18 mouse cellular contexts compared by ENCODE assay signal in the genomic region with DNA sequence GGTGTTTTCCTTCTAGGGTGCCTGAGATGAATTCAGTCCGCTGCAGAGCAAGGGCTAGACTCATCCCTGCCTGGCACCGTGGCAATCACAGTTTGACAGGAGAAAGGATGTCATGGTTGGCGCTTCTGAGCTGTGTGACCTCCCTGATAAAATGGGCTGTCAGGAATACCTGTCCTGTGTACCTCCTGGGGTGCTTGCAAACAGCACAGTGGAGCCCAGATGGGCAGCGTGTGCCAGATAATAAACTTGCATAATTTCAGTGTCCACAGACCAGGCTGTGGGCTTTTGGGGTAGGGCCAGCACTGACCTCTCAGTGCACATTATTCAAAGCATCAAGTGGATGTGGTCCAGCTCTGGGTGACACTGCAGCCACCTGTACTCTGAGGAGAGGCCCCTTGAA. TPM values are rescaled to one million over a fixed set of nuclear protein-coding genes. Genes with fewer than 3 reads are reported as not detected.
DNase-seq lines count a peak whose midpoint lies in the region; ATAC-seq lines count a peak whose summit lies in the region.
"Had no signal": no experiment of that assay in that cellular context is flagged by ENCODE, and none has a peak within 500 bp of the region (broad histone marks: within the 10 kb centered on the region; RNA-seq: fewer than 3 reads in every experiment).

No protein-coding gene starts in this region.

- H3K36me3 ChIP-seq in forebrain, embryonic 11.5 days (ENCODE audit: control insufficient read depth, insufficient read depth, low read length): no peaks in the 10 kb centered on the region; the same call in 1 of the 2 replicates
- peaks cover 41% of the 10 kb centered on the region for H3K36me3 ChIP-seq in forebrain, embryonic 13.5 days (ENCODE audit: poor library complexity, severe bottlenecking)
- peaks cover 36% of the 10 kb centered on the region for H3K36me3 ChIP-seq in hindbrain, embryonic 13.5 days
- H3K36me3 ChIP-seq in hindbrain, embryonic 14.5 days (replicated peaks; ENCODE audit: control insufficient read depth, insufficient read depth): peaks cover 37% of the 10 kb centered on the region
- no peaks in the 10 kb centered on the region; the same call in 1 of the 2 replicates for H3K36me3 ChIP-seq in midbrain, embryonic 11.5 days (ENCODE audit: control insufficient read depth, insufficient read depth, low read length)
- H3K36me3 ChIP-seq in midbrain, embryonic 14.5 days (ENCODE audit: control insufficient read depth, insufficient read depth, low read length): peaks cover 26% of the 10 kb centered on the region
- H3K36me3 ChIP-seq in limb, embryonic 11.5 days (ENCODE audit: control insufficient read depth, insufficient read depth, low read length): peaks cover 3% of the 10 kb centered on the region; the same call in 1 of the 2 replicates

- no peak overlapping the region for H3K4me3 ChIP-seq in forebrain, embryonic 11.5 days (ENCODE audit: low read depth, low read length)
- no peak overlapping the region for H3K4me3 ChIP-seq in forebrain, embryonic 13.5 days
- H3K4me3 ChIP-seq in hindbrain, embryonic 13.5 days: no peak overlapping the region
- no peak overlapping the region for H3K4me3 ChIP-seq in hindbrain, embryonic 14.5 days (replicated peaks; ENCODE audit: low read length)
- no peak overlapping the region for H3K4me3 ChIP-seq in midbrain, embryonic 11.5 days (ENCODE audit: low read depth, low read length)
- no peak overlapping the region for H3K4me3 ChIP-seq in midbrain, embryonic 14.5 days (replicated peaks; ENCODE audit: low read depth, low read length)
- no peak overlapping the region for H3K4me3 ChIP-seq in limb, embryonic 11.5 days (ENCODE audit: low read depth, low read length)
- H3K4me3 ChIP-seq: embryonic facial prominence, embryonic 13.5 days; heart, embryonic 10.5 days had no signal

- 67% methylated on average over 4 of the region's 4 CpGs for WGBS in forebrain, embryonic 11.5 days
- 78% methylated on average over 4 of the region's 4 CpGs for WGBS in forebrain, embryonic 13.5 days
- 46% methylated on average over 4 of the region's 4 CpGs for WGBS in hindbrain, embryonic 13.5 days
- WGBS in hindbrain, embryonic 14.5 days: 46% methylated on average over 4 of the region's 4 CpGs
- 65% methylated on average over 4 of the region's 4 CpGs for WGBS in midbrain, embryonic 11.5 days
- 80% methylated on average over 4 of the region's 4 CpGs for WGBS in midbrain, embryonic 14.5 days
- WGBS in limb, embryonic 11.5 days: 58% methylated on average over 4 of the region's 4 CpGs

- no peak overlapping the region for H3K27ac ChIP-seq in forebrain, embryonic 11.5 days (ENCODE audit: low read depth, low read length)
- H3K27ac ChIP-seq in forebrain, embryonic 13.5 days: no peak overlapping the region
- no peak overlapping the region for H3K27ac ChIP-seq in hindbrain, embryonic 13.5 days
- no peak overlapping the region for H3K27ac ChIP-seq in hindbrain, embryonic 14.5 days
- no peak overlapping the region for H3K27ac ChIP-seq in midbrain, embryonic 11.5 days (ENCODE audit: low read depth, low read length)
- H3K27ac ChIP-seq in midbrain, embryonic 14.5 days (replicated peaks; ENCODE audit: low read depth, low read length): no peak overlapping the region
- peak overlapping the region; percentile 52; the same call in 1 of the 2 replicates for H3K27ac ChIP-seq in limb, embryonic 11.5 days (replicated peaks; ENCODE audit: low read depth, low read length)
- H3K27ac ChIP-seq: embryonic facial prominence, embryonic 13.5 days; heart, embryonic 10.5 days had no signal

- ATAC-seq in forebrain, embryonic 11.5 days (replicated peaks; ENCODE audit: low FRiP score): no peak
- ATAC-seq in forebrain, embryonic 13.5 days: no peak
- ATAC-seq in hindbrain, embryonic 13.5 days (ENCODE audit: low FRiP score): no peak; the same call in 1 of the 2 replicates
- ATAC-seq in hindbrain, embryonic 14.5 days (ENCODE audit: low FRiP score): no peak
- no peak for ATAC-seq in midbrain, embryonic 11.5 days (ENCODE audit: low FRiP score)
- no peak for ATAC-seq in midbrain, embryonic 14.5 days (ENCODE audit: low FRiP score, low TSS enrichment)
- ATAC-seq in limb, embryonic 11.5 days (ENCODE audit: insufficient number of reproducible peaks, low FRiP score, low TSS enrichment, low read depth): no peak
- ATAC-seq: forebrain, embryonic 14.5 days; inflammation-experienced regulatory T-cells, adult 6 months; intestine, postnatal 0 days had no signal

- H3K9me3 ChIP-seq in forebrain, embryonic 11.5 days (ENCODE audit: control insufficient read depth, low read length): no peaks in the 10 kb centered on the region
- no peaks in the 10 kb centered on the region for H3K9me3 ChIP-seq in forebrain, embryonic 13.5 days (replicated peaks)
- H3K9me3 ChIP-seq in hindbrain, embryonic 13.5 days: no peaks in the 10 kb centered on the region
- H3K9me3 ChIP-seq in hindbrain, embryonic 14.5 days (ENCODE audit: control insufficient read depth, low read length): no peaks in the 10 kb centered on the region
- no peaks in the 10 kb centered on the region for H3K9me3 ChIP-seq in midbrain, embryonic 11.5 days (ENCODE audit: control insufficient read depth, low read length)
- H3K9me3 ChIP-seq in midbrain, embryonic 14.5 days (ENCODE audit: control insufficient read depth, low read length): no peaks in the 10 kb centered on the region
- no peaks in the 10 kb centered on the region for H3K9me3 ChIP-seq in limb, embryonic 11.5 days (ENCODE audit: control insufficient read depth, low read length)
- H3K9me3 ChIP-seq: embryonic facial prominence, embryonic 13.5 days; heart, embryonic 10.5 days had no signal

- H3K27me3 ChIP-seq in forebrain, embryonic 11.5 days (ENCODE audit: control insufficient read depth, insufficient read depth, low read length): no peaks in the 10 kb centered on the region
- H3K27me3 ChIP-seq in forebrain, embryonic 13.5 days: no peaks in the 10 kb centered on the region
- no peaks in the 10 kb centered on the region for H3K27me3 ChIP-seq in hindbrain, embryonic 13.5 days
- no peaks in the 10 kb centered on the region for H3K27me3 ChIP-seq in hindbrain, embryonic 14.5 days (ENCODE audit: control insufficient read depth, insufficient read depth, low read length)
- no peaks in the 10 kb centered on the region for H3K27me3 ChIP-seq in midbrain, embryonic 11.5 days (ENCODE audit: control insufficient read depth, insufficient read depth, low read length)
- H3K27me3 ChIP-seq in midbrain, embryonic 14.5 days (ENCODE audit: control insufficient read depth, insufficient read depth, low read length): no peaks in the 10 kb centered on the region
- no peaks in the 10 kb centered on the region for H3K27me3 ChIP-seq in limb, embryonic 11.5 days (ENCODE audit: control insufficient read depth, insufficient read depth, low read length)
- H3K27me3 ChIP-seq: embryonic facial prominence, embryonic 13.5 days had no signal

- no peak overlapping the region for H3K9ac ChIP-seq in forebrain, embryonic 11.5 days (ENCODE audit: low read length)
- H3K9ac ChIP-seq in forebrain, embryonic 13.5 days: no peak overlapping the region
- H3K9ac ChIP-seq in hindbrain, embryonic 13.5 days: 0 out of 2 replicates have a peak overlapping the region, but pooled peaks have one; percentile 19
- H3K9ac ChIP-seq in hindbrain, embryonic 14.5 days: no peak overlapping the region
- H3K9ac ChIP-seq in midbrain, embryonic 11.5 days (ENCODE audit: low read length): no peak overlapping the region
- H3K9ac ChIP-seq in midbrain, embryonic 14.5 days (replicated peaks; ENCODE audit: low read length): no peak overlapping the region
- H3K9ac ChIP-seq in limb, embryonic 11.5 days (ENCODE audit: low read length): no peak overlapping the region
- H3K9ac ChIP-seq: embryonic facial prominence, embryonic 13.5 days had no signal

- no peak overlapping the region for H3K4me2 ChIP-seq in forebrain, embryonic 11.5 days (ENCODE audit: low read depth, low read length, severe bottlenecking)
- no peak overlapping the region for H3K4me2 ChIP-seq in forebrain, embryonic 13.5 days
- no peak overlapping the region for H3K4me2 ChIP-seq in hindbrain, embryonic 13.5 days
- H3K4me2 ChIP-seq in hindbrain, embryonic 14.5 days (replicated peaks): no peak overlapping the region
- H3K4me2 ChIP-seq in midbrain, embryonic 11.5 days: no peak overlapping the region
- no peak overlapping the region for H3K4me2 ChIP-seq in midbrain, embryonic 14.5 days (ENCODE audit: low read length)
- no peak overlapping the region for H3K4me2 ChIP-seq in limb, embryonic 11.5 days (ENCODE audit: low read depth, severe bottlenecking)
- H3K4me2 ChIP-seq: embryonic facial prominence, embryonic 13.5 days had no signal

- DNase-seq in forebrain, embryonic 11.5 days (ENCODE audit: low spot score): peak; percentile 44
- no peak for DNase-seq in hindbrain, embryonic 14.5 days (ENCODE audit: low spot score)
- peak; percentile 69 for DNase-seq in midbrain, embryonic 11.5 days (ENCODE audit: low spot score, missing footprints)
- DNase-seq in midbrain, embryonic 14.5 days: no peak
- DNase-seq in limb, embryonic 11.5 days (ENCODE audit: low spot score): peak; percentile 40
- DNase-seq in spleen, adult 18-20 months: no peak
- DNase-seq: adrenal gland, adult 2 months; adrenal gland, postnatal 25 days; heart, adult 18-20 months; heart, postnatal 10 days; heart, postnatal 4 days had no signal

- no peaks in the 10 kb centered on the region for H3K4me1 ChIP-seq in forebrain, embryonic 11.5 days (replicated peaks; ENCODE audit: control insufficient read depth, insufficient read depth, low read length)
- 0 out of 2 replicates have a peak, but pooled peaks cover 5% of the 10 kb centered on the region for H3K4me1 ChIP-seq in forebrain, embryonic 13.5 days
- peaks cover 28% of the 10 kb centered on the region for H3K4me1 ChIP-seq in hindbrain, embryonic 13.5 days (replicated peaks)
- H3K4me1 ChIP-seq in hindbrain, embryonic 14.5 days (replicated peaks; ENCODE audit: control insufficient read depth, insufficient read depth, low read length): peaks cover 5% of the 10 kb centered on the region; the same call in 1 of the 2 replicates
- H3K4me1 ChIP-seq in midbrain, embryonic 11.5 days (ENCODE audit: control insufficient read depth, insufficient read depth, low read length): peaks cover 3% of the 10 kb centered on the region; the same call in 1 of the 2 replicates
- no peaks in the 10 kb centered on the region for H3K4me1 ChIP-seq in midbrain, embryonic 14.5 days (ENCODE audit: control insufficient read depth, insufficient read depth, low read length)
- H3K4me1 ChIP-seq in limb, embryonic 11.5 days (ENCODE audit: control insufficient read depth, insufficient read depth, low read length): peaks cover 28% of the 10 kb centered on the region

RNA-seq across cellular contexts. Expression of gene Dnmt3a, which starts 45.4 kb away (rescaled TPM):
- 102 and 104 TPM in 2 replicates for polyA plus RNA-seq in forebrain, embryonic 11.5 days (2014; fragmentation: Nextera tagmentation; extraction: Ambion mirVana)
- 98.5 and 110 TPM in 2 replicates for polyA plus RNA-seq in forebrain, embryonic 13.5 days (2015; fragmentation: Nextera tagmentation; extraction: Ambion mirVana)
- 126 and 132 TPM in 2 replicates for polyA plus RNA-seq in hindbrain, embryonic 13.5 days (2015; fragmentation: Nextera tagmentation; extraction: Ambion mirVana)
- polyA plus RNA-seq in hindbrain, embryonic 14.5 days (2014; fragmentation: Nextera tagmentation; extraction: Ambion mirVana): 61.9 and 62.1 TPM in 2 replicates
- 49.6 and 56.5 TPM in 2 replicates for polyA plus RNA-seq in midbrain, embryonic 11.5 days (2014; fragmentation: Nextera tagmentation; extraction: Ambion mirVana)
- 53.9 and 65.3 TPM in 2 replicates for polyA plus RNA-seq in midbrain, embryonic 14.5 days (2014; fragmentation: Nextera tagmentation; extraction: Ambion mirVana)
- 158 and 179 TPM in 2 replicates for polyA plus RNA-seq in limb, embryonic 11.5 days (2014; fragmentation: Nextera tagmentation; extraction: Ambion mirVana)

Comparison
In these comparisons a context has a peak if more than half of its experiments do, and no peak if none do; other contexts are left out.
1. DNase-seq: peak in forebrain, embryonic 11.5 days (single experiment), midbrain, embryonic 11.5 days (single experiment) and limb, embryonic 11.5 days (single experiment); none in hindbrain, embryonic 14.5 days (single experiment), midbrain, embryonic 14.5 days (single experiment) and spleen, adult 18-20 months (0 of 2).